Mouse (Mus musculus): Measurements from ENCODE around the gene Fiz1. TPM values are rescaled to one million over a fixed set of nuclear protein-coding genes. Genes with fewer than 3 reads are reported as not detected.

Gene Fiz1
- 48.5 TPM for polyA plus RNA-seq (2017; shearing (Covaris generic))

GRCm38 (mm10) chr7:5014251-5015117 is at the start of gene Fiz1, which contains the start of gene Zfp524:
Fiz1 (minus strand) TSS chr7:5014697.
Zfp524 (plus strand) TSS chr7:5014415.

DNA sequence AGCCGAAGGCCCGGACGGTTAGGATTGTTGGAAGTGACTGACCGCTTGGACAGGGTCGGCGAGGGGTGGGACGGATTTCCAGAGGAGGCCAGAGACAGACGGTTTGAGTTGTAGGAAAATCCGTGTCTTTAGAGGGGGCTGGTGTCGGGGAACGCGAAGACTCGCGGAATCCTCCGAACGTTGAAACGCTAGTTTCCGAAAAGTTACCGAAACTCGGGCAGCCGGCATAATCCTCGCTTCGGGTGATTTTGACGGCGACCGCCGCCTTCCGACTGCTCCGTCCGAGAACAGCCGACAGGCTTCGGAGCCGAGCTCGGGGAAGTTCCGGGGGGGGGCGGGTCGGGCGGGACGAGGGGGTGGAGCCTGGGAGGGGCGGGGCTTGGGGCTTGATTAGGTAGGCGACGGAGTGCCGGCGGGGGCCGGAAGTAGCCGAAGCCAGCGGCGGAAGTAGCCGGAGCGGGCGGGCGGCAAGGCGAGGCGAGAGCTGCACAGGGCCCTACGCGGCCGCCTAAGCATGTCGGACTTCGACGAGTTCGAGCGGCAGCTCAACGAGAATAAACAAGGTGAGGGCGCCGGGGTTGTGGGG is 47.4 kb upstream of the Fiz1 start, which contains the start of gene U2af2:
TSS of gene U2af2 (plus strand) at position 370 of the 586 bp plus-strand sequence.

GRCm38 (mm10) chr7:5051193-5052192 is 37.0 kb upstream of the Fiz1 start, which contains the start of gene Zfp580:
Zfp580 (plus strand) TSS chr7:5051538.

GRCm38 (mm10) chr7:5038109-5038732 is 23.7 kb upstream of the Fiz1 start, which contains the start of gene Zfp784:
Zfp784 (minus strand) TSS chr7:5038446.

DNA sequence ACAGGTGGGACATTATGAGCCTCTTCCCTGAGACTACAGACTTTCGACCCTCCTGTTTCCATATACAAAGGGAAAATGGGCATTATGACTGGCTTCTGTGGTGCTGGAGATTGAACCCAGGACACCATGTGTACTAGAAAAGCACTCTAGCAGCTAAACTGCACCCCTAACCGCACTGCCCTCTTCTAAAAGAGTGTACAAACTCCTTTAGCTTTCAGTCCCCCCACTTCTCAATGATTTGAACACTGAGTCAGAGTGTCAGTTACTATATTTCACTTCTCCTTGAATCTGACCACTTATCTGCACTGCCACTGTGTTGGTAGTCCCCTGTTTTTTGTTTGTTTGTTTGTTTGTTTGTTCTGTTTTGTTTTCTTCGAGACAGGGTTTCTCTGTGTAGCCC is 19.3 kb upstream of the Fiz1 start, which contains the start of gene 4632433K11Rik:
TSS of gene 4632433K11Rik (plus strand) at position 301 of the 400 bp plus-strand sequence.

DNA sequence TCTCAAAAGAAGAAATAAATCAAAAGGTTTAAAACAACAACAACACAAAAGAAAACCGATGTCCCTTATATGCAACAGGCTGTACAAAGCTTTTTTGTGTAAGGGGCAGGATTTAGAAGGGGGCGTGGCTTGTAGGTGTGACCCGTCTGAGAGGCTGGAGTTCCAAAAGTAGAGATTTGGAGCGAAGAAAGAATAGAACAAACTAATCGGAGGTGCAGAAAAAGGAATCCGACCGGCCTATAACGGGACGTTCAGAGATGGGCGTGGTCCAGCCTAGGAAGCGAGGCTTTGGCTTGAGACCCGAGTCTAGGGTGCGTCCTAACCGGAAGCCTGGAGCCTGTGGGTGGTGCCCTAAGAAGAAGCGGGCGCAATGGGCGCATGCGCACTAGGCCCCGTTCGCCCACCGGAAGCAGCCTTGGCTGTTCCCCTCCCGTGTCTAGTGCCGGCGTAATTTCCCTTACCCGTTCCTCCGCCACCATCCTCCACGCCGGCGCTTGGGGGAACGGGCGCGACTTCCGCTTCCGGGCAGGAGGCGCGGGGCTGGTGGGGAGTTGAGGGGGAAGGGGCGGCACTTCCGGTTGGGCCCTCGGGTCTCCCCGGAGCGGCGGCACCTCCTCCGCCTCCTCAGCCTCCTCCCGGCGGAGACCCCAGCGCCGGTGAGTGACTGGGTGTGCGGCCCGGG is 5.6 kb upstream of the Fiz1 start, which contains the start of the genes Zfp865 and Ccdc106:
TSS of gene Zfp865 (plus strand) at position 377 of the 682 bp plus-strand sequence.
TSS of gene Ccdc106 (plus strand) at position 554 of the 682 bp plus-strand sequence.

GRCm38 (mm10) chr7:5015118-5016001 is 863 bp upstream of the Fiz1 start, which contains the start of gene Gm44973:
Gm44973 (plus strand) TSS chr7:5015496.

DNA sequence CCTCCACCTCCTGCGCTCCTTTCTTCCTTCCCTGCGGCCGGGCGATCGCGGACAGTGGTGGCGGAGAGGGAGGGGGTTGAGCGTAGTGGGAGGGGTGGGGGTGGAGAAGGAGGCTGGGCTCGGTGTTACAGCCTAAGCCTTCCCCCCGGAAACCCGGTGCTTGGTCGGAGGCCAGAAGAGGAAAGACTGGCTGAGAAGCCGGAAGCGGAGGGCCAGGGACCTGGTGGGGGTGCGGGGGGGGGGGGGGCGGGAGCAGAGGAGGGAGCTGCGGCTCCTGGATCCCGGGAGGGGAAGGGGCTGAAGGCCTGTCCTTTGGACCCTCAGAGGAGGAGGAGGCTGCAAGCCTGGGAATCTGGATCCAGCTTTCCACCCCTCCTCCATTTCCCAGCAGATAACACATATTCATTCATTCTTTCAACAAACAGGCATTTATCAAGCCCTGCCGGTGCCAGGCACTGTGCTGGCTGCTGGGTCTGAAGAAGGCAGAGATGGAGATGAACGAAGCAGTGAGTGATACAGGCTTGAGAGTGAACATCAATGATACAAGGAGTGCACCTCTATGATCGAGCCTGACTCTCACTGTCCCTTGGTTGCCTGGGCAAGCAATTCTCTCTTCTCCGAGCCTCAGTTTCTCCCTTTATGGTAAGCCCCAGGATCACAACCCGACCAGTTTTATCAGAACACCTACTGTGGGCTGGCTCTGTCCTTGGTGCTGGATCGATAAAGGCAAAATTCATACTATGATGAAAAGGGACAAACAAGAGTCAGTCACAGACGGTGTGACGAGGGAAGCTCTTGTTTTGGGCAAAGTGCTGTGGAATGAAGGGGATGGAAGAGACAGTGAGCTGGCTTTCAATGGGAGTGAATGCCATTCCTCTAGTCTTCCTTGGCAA is 18.2 kb downstream of the Fiz1 start, which contains the start of gene Zfp579:
TSS of gene Zfp579 (minus strand) at position 156 of the 893 bp plus-strand sequence.

DNA sequence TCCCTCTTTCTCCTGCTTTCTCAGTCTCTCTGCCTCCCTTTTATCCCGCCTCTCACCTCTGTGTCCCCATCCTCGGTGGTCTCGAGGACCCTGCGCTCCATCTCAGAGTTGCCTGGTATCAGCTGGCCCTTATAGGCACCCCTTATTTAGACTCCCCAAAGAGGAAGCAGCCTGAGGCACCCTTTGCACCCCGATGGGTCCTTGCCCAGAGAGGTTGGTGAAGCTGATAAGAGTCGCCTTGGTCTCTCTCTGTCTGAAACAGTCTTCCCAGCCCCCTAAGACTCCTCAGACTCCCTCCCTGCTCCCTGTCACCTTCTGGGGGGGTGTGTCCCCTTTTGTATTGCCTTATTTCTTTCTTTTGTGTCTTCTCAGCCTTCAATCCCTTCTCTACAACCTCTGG is 43.4 kb downstream of the Fiz1 start, which contains the start of gene Sbk3:
TSS of gene Sbk3 (minus strand) at position 101 of the 400 bp plus-strand sequence.

GRCm38 (mm10) chr7:4964272-4964671 is 50.2 kb downstream of the Fiz1 start, which contains the start of gene Sbk2:
Sbk2 (minus strand) TSS chr7:4964406.

Other genes starting within 250 kb of the Fiz1 start
- gene Fam71e2, start 243.4 kb downstream of the Fiz1 start, polyA plus RNA-seq (2017; shearing (Covaris generic)) = not detected
- gene Il11, start 231.8 kb downstream of the Fiz1 start, polyA plus RNA-seq (2017; shearing (Covaris generic)) = 0.67 TPM
- gene Tmem190, start 231.8 kb downstream of the Fiz1 start, polyA plus RNA-seq (2017; shearing (Covaris generic)) = not detected
- gene Tmem238, start 225.0 kb downstream of the Fiz1 start, polyA plus RNA-seq (2017; shearing (Covaris generic)) = 8.3 TPM
- 215 TPM for gene Rpl28, start 221.8 kb downstream of the Fiz1 start, polyA plus RNA-seq (2017; shearing (Covaris generic))
- gene Ube2s, start 202.1 kb downstream of the Fiz1 start, polyA plus RNA-seq (2017; shearing (Covaris generic)) = 275 TPM
- not detected for gene Shisa7, start 170.0 kb downstream of the Fiz1 start, polyA plus RNA-seq (2017; shearing (Covaris generic))
- gene Isoc2b, start 144.4 kb downstream of the Fiz1 start, polyA plus RNA-seq (2017; shearing (Covaris generic)) = 6.2 TPM
- gene Isoc2a, start 137.5 kb downstream of the Fiz1 start, polyA plus RNA-seq (2017; shearing (Covaris generic)) = 0.33 TPM
- not detected for gene Gm36210, start 108.2 kb downstream of the Fiz1 start, polyA plus RNA-seq (2017; shearing (Covaris generic))
- gene Zfp628, start 99.5 kb downstream of the Fiz1 start, polyA plus RNA-seq (2017; shearing (Covaris generic)) = 2.3 TPM
- not detected for gene Nat14, start 92.7 kb downstream of the Fiz1 start, polyA plus RNA-seq (2017; shearing (Covaris generic))
- not detected for gene Ssc5d, start 88.9 kb downstream of the Fiz1 start, polyA plus RNA-seq (2017; shearing (Covaris generic))
- not detected for gene Sbk2, start 50.3 kb downstream of the Fiz1 start, polyA plus RNA-seq (2017; shearing (Covaris generic))
- not detected for gene Sbk3, start 43.5 kb downstream of the Fiz1 start, polyA plus RNA-seq (2017; shearing (Covaris generic))
- gene Zfp579, start 18.5 kb downstream of the Fiz1 start, polyA plus RNA-seq (2017; shearing (Covaris generic)) = 20.4 TPM
- 17.9 TPM for gene Zfp524, start 282 bp downstream of the Fiz1 start, polyA plus RNA-seq (2017; shearing (Covaris generic))
- 5.2 TPM for gene Gm44973, start 799 bp upstream of the Fiz1 start, polyA plus RNA-seq (2017; shearing (Covaris generic))
- 6.4 TPM for gene Zfp865, start 5.7 kb upstream of the Fiz1 start, polyA plus RNA-seq (2017; shearing (Covaris generic))
- gene Ccdc106, start 5.9 kb upstream of the Fiz1 start, polyA plus RNA-seq (2017; shearing (Covaris generic)) = not detected
- 0.62 TPM for gene 4632433K11Rik, start 19.4 kb upstream of the Fiz1 start, polyA plus RNA-seq (2017; shearing (Covaris generic))
- 2.7 TPM for gene Zfp784, start 23.7 kb upstream of the Fiz1 start, polyA plus RNA-seq (2017; shearing (Covaris generic))
- 1.4 TPM for gene Zfp580, start 36.8 kb upstream of the Fiz1 start, polyA plus RNA-seq (2017; shearing (Covaris generic))
- gene U2af2, start 47.4 kb upstream of the Fiz1 start, polyA plus RNA-seq (2017; shearing (Covaris generic)) = 100 TPM
- 21.3 TPM for gene Epn1, start 65.5 kb upstream of the Fiz1 start, polyA plus RNA-seq (2017; shearing (Covaris generic))
- gene Rfpl4, start 102.3 kb upstream of the Fiz1 start, polyA plus RNA-seq (2017; shearing (Covaris generic)) = not detected
- gene Rasl2-9, start 111.3 kb upstream of the Fiz1 start, polyA plus RNA-seq (2017; shearing (Covaris generic)) = 1.4 TPM
- gene Vmn1r55, start 135.0 kb upstream of the Fiz1 start, polyA plus RNA-seq (2017; shearing (Covaris generic)) = 1.1 TPM
- not detected for gene Vmn1r56, start 182.1 kb upstream of the Fiz1 start, polyA plus RNA-seq (2017; shearing (Covaris generic))
- gene Vmn1r57, start 203.8 kb upstream of the Fiz1 start, polyA plus RNA-seq (2017; shearing (Covaris generic)) = not detected

Measured in effector memory CD4-positive, alpha-beta T cell, adult 7 months (primary cell).